Mouse (Mus musculus): ENCODE data around the gene Snrnp200. TPM values are rescaled to one million over a fixed set of nuclear protein-coding genes. Genes with fewer than 3 reads are reported as not detected.
"Not testable (repeated sequence)": the region's sequence is repeated elsewhere in the genome, so short reads cannot be mapped to it uniquely, and the experiment has no call there.

Gene Snrnp200
- polyA plus RNA-seq (2014; fragmentation: Nextera tagmentation; extraction: Ambion mirVana): 104 and 107 TPM in 2 replicates

DNA sequence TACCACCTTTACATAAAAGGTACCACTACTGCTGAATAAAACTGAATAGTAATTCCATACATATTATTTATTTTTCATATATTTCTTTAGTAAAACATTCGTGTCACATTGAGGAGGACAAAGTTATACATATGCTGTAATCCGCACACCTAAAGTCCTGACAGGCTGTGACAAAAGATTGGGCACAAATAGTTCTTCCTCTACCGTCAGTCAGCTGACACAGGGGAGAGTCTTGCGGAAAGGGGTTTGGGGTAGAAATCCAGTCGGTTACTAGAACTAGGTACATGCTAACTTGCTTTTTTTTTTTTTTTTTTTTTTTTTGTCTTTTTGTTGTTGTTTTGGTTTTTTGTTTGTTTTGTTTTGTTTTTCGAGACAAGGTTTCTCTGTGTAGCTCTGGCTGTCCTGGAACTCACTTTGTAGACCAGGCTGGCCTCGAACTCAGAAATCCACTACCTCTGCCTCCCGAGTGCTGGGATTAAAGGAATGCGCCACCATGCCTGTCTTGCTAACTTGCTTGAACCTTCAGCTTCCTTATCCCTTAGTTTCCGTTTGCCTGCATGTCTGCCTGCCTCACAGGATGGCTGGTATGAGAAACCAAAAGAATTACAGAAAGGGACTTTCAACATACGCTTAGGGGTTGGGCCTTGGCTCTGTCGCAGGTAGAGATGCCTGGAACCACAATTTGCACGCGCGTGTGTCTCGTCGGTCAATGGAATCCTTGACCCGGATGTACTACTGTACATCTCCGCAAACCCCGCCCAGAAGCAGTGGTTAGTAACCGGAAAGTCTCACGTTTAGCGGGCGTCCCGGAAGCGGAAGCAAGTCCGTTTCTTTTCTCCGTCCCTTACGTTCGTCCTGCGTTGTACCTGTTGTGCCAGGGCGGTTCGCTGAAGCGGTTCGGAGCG is at the start of gene Snrnp200, which contains the start of gene 1810024B03Rik:
Gene Snrnp200 (plus strand): TSS at position 840 of the 905 bp plus-strand sequence.
Gene 1810024B03Rik (minus strand): TSS at position 734 of the 905 bp plus-strand sequence.
- DNase-seq (ENCODE audit: low spot score) (peak; percentile 98), ATAC-seq (replicated peaks; ENCODE audit: insufficient number of reproducible peaks, low FRiP score, low TSS enrichment, low read depth) (peak; percentile 96)
- no peaks in the 10 kb centered on the region for H3K9me3 ChIP-seq (replicated peaks; ENCODE audit: control insufficient read depth, low read length)
- H3K27ac ChIP-seq (replicated peaks; ENCODE audit: low read depth, low read length): peak within 1 kb of the TSS; percentile 52
- peaks cover 10% of the 10 kb centered on the region for H3K36me3 ChIP-seq (replicated peaks; ENCODE audit: control insufficient read depth, insufficient read depth, low read depth, low read length)
- peaks cover 4% of the 10 kb centered on the region; the same call in 1 of the 2 replicates for H3K4me1 ChIP-seq (ENCODE audit: control insufficient read depth, insufficient read depth, low read length)
- H3K9ac ChIP-seq (replicated peaks; ENCODE audit: low read length): peak within 1 kb of the TSS; percentile 86
- H3K27me3 ChIP-seq (ENCODE audit: control insufficient read depth, insufficient read depth, low read length): no peaks in the 10 kb centered on the region
- peak within 1 kb of the TSS; percentile 88 for H3K4me3 ChIP-seq (ENCODE audit: low read depth, low read length)
- WGBS: 12% methylated on average over 36 of the region's 36 CpGs
- peak within 1 kb of the TSS; percentile 80 for H3K4me2 ChIP-seq (ENCODE audit: low read depth, low read length)

DNA sequence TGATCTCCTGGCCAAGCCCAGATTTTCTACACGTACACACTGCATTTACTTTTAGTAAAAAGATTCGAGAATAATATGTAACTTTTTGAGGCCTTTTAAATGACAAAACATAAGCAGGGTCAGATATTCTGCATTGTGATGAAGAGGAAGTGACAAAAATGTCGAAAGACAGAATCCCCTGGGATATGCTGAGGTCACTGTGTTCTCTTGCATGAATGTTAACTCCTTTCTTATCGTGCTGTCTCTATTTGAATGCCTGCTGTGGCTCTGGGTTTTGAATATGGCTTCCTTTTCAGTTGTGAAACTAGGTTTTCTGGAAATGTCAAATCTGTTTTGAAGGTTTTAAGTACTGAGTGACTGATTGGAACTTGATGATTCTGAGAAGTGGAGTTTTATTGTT is 42.5 kb upstream of the Snrnp200 start:
- no peak for DNase-seq (ENCODE audit: low spot score)
- Histone ChIP-seq H3K36me3 (replicated peaks; ENCODE audit: control insufficient read depth, insufficient read depth, low read depth, low read length) (no peaks in the 10 kb centered on the region), H3K27me3 (ENCODE audit: control insufficient read depth, insufficient read depth, low read length) (no peaks in the 10 kb centered on the region), H3K9me3 (replicated peaks; ENCODE audit: control insufficient read depth, low read length) (no peaks in the 10 kb centered on the region), H3K4me3 (ENCODE audit: low read depth, low read length) (no peak overlapping the region), H3K4me1 (ENCODE audit: control insufficient read depth, insufficient read depth, low read length) (no peaks in the 10 kb centered on the region), H3K4me2 (ENCODE audit: low read depth, low read length) (no peak overlapping the region), H3K27ac (replicated peaks; ENCODE audit: low read depth, low read length) (no peak overlapping the region), H3K9ac (replicated peaks; ENCODE audit: low read length) (no peak overlapping the region)
- 53% methylated on average over 4 of the region's 4 CpGs for WGBS
- ATAC-seq (replicated peaks; ENCODE audit: insufficient number of reproducible peaks, low FRiP score, low TSS enrichment, low read depth): no peak

DNA sequence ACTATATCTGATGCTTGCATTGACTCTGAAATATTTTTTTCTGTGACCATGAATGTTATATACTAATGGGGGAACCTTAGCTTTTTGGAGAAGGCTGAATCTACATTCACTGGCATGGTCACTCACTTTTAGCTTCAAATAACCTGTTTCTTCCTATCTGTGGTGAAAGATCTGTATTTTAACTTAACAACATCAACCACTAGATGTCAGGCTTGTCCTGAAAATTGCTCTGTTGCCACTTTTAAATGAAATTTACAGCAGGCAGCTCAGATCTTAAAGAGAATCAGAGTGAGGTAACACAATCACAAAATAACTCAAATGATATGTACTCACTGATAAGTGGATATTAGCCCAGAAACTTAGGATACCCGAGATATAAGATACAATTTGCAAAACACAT is 41.9 kb upstream of the Snrnp200 start:
- ATAC-seq (replicated peaks; ENCODE audit: insufficient number of reproducible peaks, low FRiP score, low TSS enrichment, low read depth); H3K36me3 ChIP-seq (replicated peaks; ENCODE audit: control insufficient read depth, insufficient read depth, low read depth, low read length); H3K9ac ChIP-seq (replicated peaks; ENCODE audit: low read length); H3K4me2 ChIP-seq (ENCODE audit: low read depth, low read length); H3K4me3 ChIP-seq (ENCODE audit: low read depth, low read length); H3K9me3 ChIP-seq (replicated peaks; ENCODE audit: control insufficient read depth, low read length); H3K4me1 ChIP-seq (ENCODE audit: control insufficient read depth, insufficient read depth, low read length); H3K27ac ChIP-seq (replicated peaks; ENCODE audit: low read depth, low read length); H3K27me3 ChIP-seq (ENCODE audit: control insufficient read depth, insufficient read depth, low read length): not testable (repeated sequence)
- DNase-seq (ENCODE audit: low spot score): peak; percentile 76
- WGBS: 10% methylated on average over 1 of the region's 1 CpGs

DNA sequence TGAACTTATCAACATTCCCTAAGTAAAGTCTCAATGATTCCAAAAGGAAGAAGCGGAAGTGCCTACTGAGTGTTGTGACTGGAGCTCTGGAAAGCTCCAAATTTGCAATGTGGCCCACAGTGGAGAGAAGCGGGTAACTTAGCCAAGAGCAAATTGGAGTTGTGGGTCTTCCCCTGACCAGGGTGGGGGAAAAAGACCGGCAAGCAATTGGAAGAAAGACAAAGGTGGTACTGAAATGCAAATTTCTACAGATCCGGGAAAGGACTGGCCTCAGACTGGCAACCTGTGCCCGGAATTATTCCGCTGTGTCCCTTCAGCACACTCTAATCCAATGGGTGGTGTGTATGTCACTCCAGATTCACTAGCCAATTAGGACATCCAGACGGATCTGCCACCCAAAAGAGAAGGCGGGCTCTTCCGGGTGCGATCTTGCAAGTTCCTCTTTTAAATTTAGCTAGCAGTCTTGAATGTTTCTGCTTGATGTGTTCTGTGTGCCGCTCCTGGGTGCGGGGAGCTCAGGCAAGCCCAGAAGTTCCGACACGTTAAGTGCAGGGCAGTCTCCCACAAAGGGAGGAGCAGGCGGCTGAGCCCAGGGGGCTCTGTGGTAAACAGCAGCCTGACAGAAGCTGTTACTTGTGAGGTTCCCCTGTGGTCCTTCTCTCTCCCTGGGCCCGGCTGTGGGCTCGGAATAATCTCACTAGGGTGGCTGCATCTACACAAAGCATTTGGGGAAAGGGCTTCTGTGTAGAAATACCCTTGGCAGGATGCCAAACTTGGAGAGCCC is 25.4 kb upstream of the Snrnp200 start:
- H3K36me3 ChIP-seq (replicated peaks; ENCODE audit: control insufficient read depth, insufficient read depth, low read depth, low read length): no peaks in the 10 kb centered on the region
- H3K4me3 ChIP-seq (ENCODE audit: low read depth, low read length): peak overlapping the region; percentile 47
- peak; percentile 90 for DNase-seq (ENCODE audit: low spot score)
- H3K9ac ChIP-seq (replicated peaks; ENCODE audit: low read length): peak overlapping the region; percentile 86
- no peaks in the 10 kb centered on the region for H3K4me1 ChIP-seq (ENCODE audit: control insufficient read depth, insufficient read depth, low read length)
- H3K27me3 ChIP-seq (ENCODE audit: control insufficient read depth, insufficient read depth, low read length): no peaks in the 10 kb centered on the region
- peak overlapping the region; percentile 54 for H3K27ac ChIP-seq (replicated peaks; ENCODE audit: low read depth, low read length)
- WGBS: 3% methylated on average over 17 of the region's 17 CpGs
- no peaks in the 10 kb centered on the region for H3K9me3 ChIP-seq (replicated peaks; ENCODE audit: control insufficient read depth, low read length)
- H3K4me2 ChIP-seq (ENCODE audit: low read depth, low read length): peak overlapping the region; percentile 77
- ATAC-seq (replicated peaks; ENCODE audit: insufficient number of reproducible peaks, low FRiP score, low TSS enrichment, low read depth): peak; percentile 99

DNA sequence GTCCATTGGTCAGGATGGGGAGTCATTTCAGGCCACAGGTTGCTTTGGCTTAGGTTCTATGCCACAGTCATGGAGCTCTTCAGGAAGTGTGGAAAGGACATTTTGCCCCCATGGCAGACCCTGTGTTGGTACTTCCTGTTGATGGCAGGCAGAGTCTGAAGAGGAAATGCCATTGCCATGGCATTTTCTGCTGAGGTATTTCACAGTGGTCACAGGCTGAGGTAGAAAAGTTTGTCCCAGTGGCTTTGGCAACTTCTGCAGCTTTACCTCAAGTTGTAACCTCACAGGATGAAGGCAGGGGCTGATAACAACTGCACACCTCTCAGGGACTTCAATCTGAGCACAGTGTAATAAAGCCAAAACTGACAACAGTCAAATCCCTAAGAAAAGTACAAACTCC is 18.6 kb upstream of the Snrnp200 start:
- Histone ChIP-seq H3K9me3 (replicated peaks; ENCODE audit: control insufficient read depth, low read length) (no peaks in the 10 kb centered on the region), H3K36me3 (replicated peaks; ENCODE audit: control insufficient read depth, insufficient read depth, low read depth, low read length) (no peaks in the 10 kb centered on the region), H3K9ac (replicated peaks; ENCODE audit: low read length) (no peak overlapping the region), H3K4me2 (ENCODE audit: low read depth, low read length) (no peak overlapping the region), H3K4me1 (ENCODE audit: control insufficient read depth, insufficient read depth, low read length) (no peaks in the 10 kb centered on the region), H3K4me3 (ENCODE audit: low read depth, low read length) (no peak overlapping the region), H3K27ac (replicated peaks; ENCODE audit: low read depth, low read length) (no peak overlapping the region), H3K27me3 (ENCODE audit: control insufficient read depth, insufficient read depth, low read length) (no peaks in the 10 kb centered on the region)
- DNase-seq (ENCODE audit: low spot score) (no peak), ATAC-seq (replicated peaks; ENCODE audit: insufficient number of reproducible peaks, low FRiP score, low TSS enrichment, low read depth) (no peak)

GRCm38 (mm10) chr2:127204932-127205331 is 3.3 kb upstream of the Snrnp200 start:
- peaks cover 4% of the 10 kb centered on the region; the same call in 1 of the 2 replicates for H3K4me1 ChIP-seq (ENCODE audit: control insufficient read depth, insufficient read depth, low read length)
- WGBS: 35% methylated on average over 3 of the region's 3 CpGs
- DNase-seq (ENCODE audit: low spot score) (peak; percentile 76), ATAC-seq (replicated peaks; ENCODE audit: insufficient number of reproducible peaks, low FRiP score, low TSS enrichment, low read depth) (no peak)
- no peak overlapping the region for H3K9ac ChIP-seq (replicated peaks; ENCODE audit: low read length)
- no peaks in the 10 kb centered on the region for H3K9me3 ChIP-seq (replicated peaks; ENCODE audit: control insufficient read depth, low read length)
- H3K4me3 ChIP-seq (ENCODE audit: low read depth, low read length): no peak overlapping the region
- H3K36me3 ChIP-seq (replicated peaks; ENCODE audit: control insufficient read depth, insufficient read depth, low read depth, low read length): no peaks in the 10 kb centered on the region
- H3K4me2 ChIP-seq (ENCODE audit: low read depth, low read length): no peak overlapping the region
- no peaks in the 10 kb centered on the region for H3K27me3 ChIP-seq (ENCODE audit: control insufficient read depth, insufficient read depth, low read length)
- H3K27ac ChIP-seq (replicated peaks; ENCODE audit: low read depth, low read length): no peak overlapping the region

- WGBS: 87% methylated on average over 4 of the region's 4 CpGs
These were observed 2.2 kb upstream of the Snrnp200 start for GRCm38 (mm10) chr2:127205936-127206335.

More at GRCm38 (mm10) chr2:127205936-127206335, 2.2 kb upstream of the Snrnp200 start:
- DNase-seq (ENCODE audit: low spot score); ATAC-seq (replicated peaks; ENCODE audit: insufficient number of reproducible peaks, low FRiP score, low TSS enrichment, low read depth); H3K9me3 ChIP-seq (replicated peaks; ENCODE audit: control insufficient read depth, low read length); H3K4me2 ChIP-seq (ENCODE audit: low read depth, low read length); H3K9ac ChIP-seq (replicated peaks; ENCODE audit: low read length); H3K36me3 ChIP-seq (replicated peaks; ENCODE audit: control insufficient read depth, insufficient read depth, low read depth, low read length); H3K27ac ChIP-seq (replicated peaks; ENCODE audit: low read depth, low read length); H3K4me1 ChIP-seq (ENCODE audit: control insufficient read depth, insufficient read depth, low read length); H3K27me3 ChIP-seq (ENCODE audit: control insufficient read depth, insufficient read depth, low read length); H3K4me3 ChIP-seq (ENCODE audit: low read depth, low read length): not testable (repeated sequence)
